Mouse (Mus musculus): ENCODE measurements around the gene Fam160a2. TPM values are rescaled to one million over a fixed set of nuclear protein-coding genes. Genes with fewer than 3 reads are reported as not detected.

The Fam160a2 gene
- total and polyA plus RNA-seq, 3 experiments = 6.2 to 17.7 TPM; not detected in 1

DNA sequence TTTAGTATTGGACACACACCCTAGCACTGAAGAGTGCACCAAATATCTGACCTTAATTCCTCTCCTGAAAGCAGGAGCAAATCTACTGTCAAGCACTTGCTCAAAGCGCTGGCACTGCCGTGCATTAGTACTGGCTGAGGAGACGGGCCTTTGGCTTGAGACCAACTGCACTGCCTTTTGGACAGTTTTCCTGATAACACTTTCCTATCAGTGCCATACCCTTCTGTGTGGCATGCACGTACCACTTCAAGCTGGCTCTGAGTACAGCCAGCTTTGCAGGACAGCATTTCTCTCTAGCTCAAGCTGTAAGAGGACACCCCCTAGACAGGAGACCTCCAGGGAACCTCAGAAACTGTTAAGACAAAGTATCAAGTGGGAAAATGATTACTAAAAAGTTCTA lies 26.3 kb downstream of the Fam160a2 start:
- TF ChIP-seq GATA1 (IDR thresholded peaks at IDR 0.05; ENCODE audit: low read depth, low read length) (peak; percentile 63), UBTF (IDR thresholded peaks at IDR 0.05; ENCODE audit: borderline replicate concordance, insufficient read depth, low read depth, low read length) (no peak), TAL1 (IDR thresholded peaks at IDR 0.05; ENCODE audit: low read length) (peak; percentile 24; the same call in 1 of the 2 replicates), RCOR1 (IDR thresholded peaks at IDR 0.05; ENCODE audit: low read depth, low read length) (peak; percentile 38), TCF12 (IDR thresholded peaks at IDR 0.05; ENCODE audit: low read depth, low read length) (peak; percentile 62), MEF2A (IDR thresholded peaks at IDR 0.05; ENCODE audit: extremely low read depth, insufficient replicate concordance, low read depth, low read length, poor library complexity, severe bottlenecking) (no peak), ELF1 (IDR thresholded peaks at IDR 0.05; ENCODE audit: low read depth, low read length) (0 out of 2 replicates have a peak, but pooled peaks have one; percentile 11), MYC (IDR thresholded peaks at IDR 0.05; ENCODE audit: low read depth, low read length) (no peak), ETS1 (IDR thresholded peaks at IDR 0.05; ENCODE audit: low read depth, low read length) (peak; percentile 43; the same call in 1 of the 2 replicates), USF2 (IDR thresholded peaks at IDR 0.05; ENCODE audit: borderline replicate concordance in 1 of 2, insufficient read depth in 1 of 2, low read depth in 1 of 2, low read length in 2 of 2) (no peak), EP300 (IDR thresholded peaks at IDR 0.05; ENCODE audit: low read depth in 1 of 2, low read length in 2 of 2) (peak; percentile 58; a peak in 3 of 4 replicates)
- Histone ChIP-seq H3K4me3 (ENCODE audit: control insufficient read depth in 1 of 2, insufficient read depth in 1 of 2, low read depth in 2 of 2, low read length in 2 of 2) (no peak overlapping the region), H3K79me2 (ENCODE audit: control insufficient read depth, insufficient read depth, low read length, poor library complexity) (no peaks in the 10 kb centered on the region), H3K4me1 (ENCODE audit: control insufficient read depth in 1 of 2, insufficient read depth in 2 of 2, low read length in 2 of 2) (peaks cover 6 to 7% of the 10 kb centered on the region in 2 experiments), H3K36me3 (ENCODE audit: control insufficient read depth in 1 of 2, insufficient read depth in 2 of 2, low read length in 2 of 2) (peaks cover 0 to 13% of the 10 kb centered on the region in 2 experiments; a peak in 2 of 4 replicates), H3K27me3 (ENCODE audit: control insufficient read depth in 1 of 2, insufficient read depth in 2 of 2, low read length in 2 of 2) (no peaks in the 10 kb centered on the region), H3K27ac (ENCODE audit: control insufficient read depth, low read depth, low read length) (no peak overlapping the region), H3K9me3 (replicated peaks; ENCODE audit: insufficient read depth, low read length) (no peaks in the 10 kb centered on the region), H3K9ac (ENCODE audit: control insufficient read depth, low read depth, low read length, poor library complexity, severe bottlenecking) (no peak overlapping the region)
- DNase-seq (ENCODE audit: low read depth, low spot score) = peak; percentile 66

- Histone ChIP-seq H3K4me3 (ENCODE audit: control insufficient read depth in 1 of 2, insufficient read depth in 1 of 2, low read depth in 2 of 2, low read length in 2 of 2) (no peak overlapping the region), H3K9me3 (replicated peaks; ENCODE audit: insufficient read depth, low read length) (no peaks in the 10 kb centered on the region), H3K27ac (ENCODE audit: control insufficient read depth, low read depth, low read length) (no peak overlapping the region), H3K9ac (ENCODE audit: control insufficient read depth, low read depth, low read length, poor library complexity, severe bottlenecking) (no peak overlapping the region), H3K36me3 (ENCODE audit: control insufficient read depth in 1 of 2, insufficient read depth in 2 of 2, low read length in 2 of 2) (peaks cover 0 to 13% of the 10 kb centered on the region in 2 experiments; a peak in 2 of 4 replicates), H3K4me1 (ENCODE audit: control insufficient read depth in 1 of 2, insufficient read depth in 2 of 2, low read length in 2 of 2) (peaks cover 6 to 7% of the 10 kb centered on the region in 2 experiments), H3K27me3 (ENCODE audit: control insufficient read depth in 1 of 2, insufficient read depth in 2 of 2, low read length in 2 of 2) (no peaks in the 10 kb centered on the region), H3K79me2 (ENCODE audit: control insufficient read depth, insufficient read depth, low read length, poor library complexity) (no peaks in the 10 kb centered on the region)
- no peak for TF ChIP-seq KAT2A (conservative IDR thresholded peaks at IDR 0.05; ENCODE audit: low read depth, low read length)
- no peak for TF ChIP-seq MAZ (IDR thresholded peaks at IDR 0.05; ENCODE audit: low read depth, low read length)
- 0 out of 4 replicates have a peak, but pooled peaks of 1 of the 2 experiments have one; percentile 9 for TF ChIP-seq EP300 (IDR thresholded peaks at IDR 0.05; ENCODE audit: low read depth in 1 of 2, low read length in 2 of 2)
- TF ChIP-seq RCOR1 (IDR thresholded peaks at IDR 0.05; ENCODE audit: low read depth, low read length) = 0 out of 2 replicates have a peak, but pooled peaks have one; percentile 9
- peak; percentile 57 for DNase-seq (ENCODE audit: low read depth, low spot score)
Measured at GRCm38 (mm10) chr7:105372912-105373311, 26.9 kb downstream of the Fam160a2 start.

All from MEL (cell line).